7 mouse cellular contexts compared by ENCODE assay signal in genomic region chr12:112516697-112517337, GRCm38 (mm10). TPM values are rescaled to one million over a fixed set of nuclear protein-coding genes. Genes with fewer than 3 reads are reported as not detected.
DNase-seq lines count a peak whose midpoint lies in the region; ATAC-seq and TF ChIP-seq lines count a peak whose summit lies in the region.

Gene Tmem179 (minus strand): TSS chr12:112516747.

- no peak for TF ChIP-seq CTCF in bone marrow macrophage, adult 2 months (IDR thresholded peaks at IDR 0.05; ENCODE audit: low read depth, low read length)
- TF ChIP-seq CTCF in heart, adult 2 months (IDR thresholded peaks at IDR 0.05) = no peak
- no peak for TF ChIP-seq CTCF in liver, embryonic 14.5 days (IDR thresholded peaks at IDR 0.05; ENCODE audit: low read depth)

- 0 out of 2 replicates have a peak within 1 kb of the TSS, but pooled peaks have one; percentile 0 for H3K27ac ChIP-seq in bone marrow macrophage, adult 2 months (ENCODE audit: insufficient read depth, low read depth, low read length)
- H3K27ac ChIP-seq in heart, adult 2 months = no peak within 1 kb of the TSS
- no peak within 1 kb of the TSS for H3K27ac ChIP-seq in liver, embryonic 14.5 days
- no peak within 1 kb of the TSS for H3K27ac ChIP-seq in neural tube, embryonic 14.5 days (ENCODE audit: low read depth, low read length)

- H3K4me1 ChIP-seq in bone marrow macrophage, adult 2 months (ENCODE audit: control insufficient read depth, insufficient read depth, low read length) = peaks cover 9% of the 10 kb centered on the region
- peaks cover 11% of the 10 kb centered on the region for H3K4me1 ChIP-seq in heart, adult 2 months (ENCODE audit: control insufficient read depth, insufficient read depth, low read length)
- peaks cover 0 to 15% of the 10 kb centered on the region in 2 experiments; a peak in 2 of 4 replicates for H3K4me1 ChIP-seq in liver, embryonic 14.5 days (replicated peaks; ENCODE audit: control insufficient read depth in 2 of 2, insufficient read depth in 2 of 2, low read length in 1 of 2)
- peaks cover 8% of the 10 kb centered on the region; the same call in 1 of the 2 replicates for H3K4me1 ChIP-seq in neural tube, embryonic 14.5 days (ENCODE audit: control insufficient read depth, insufficient read depth, low read length)

- H3K9ac ChIP-seq in heart, adult 2 months (ENCODE audit: low read depth, low read length) = no peak within 1 kb of the TSS
- no peak within 1 kb of the TSS for H3K9ac ChIP-seq in liver, embryonic 14.5 days (replicated peaks)
- H3K9ac ChIP-seq in neural tube, embryonic 14.5 days (replicated peaks; ENCODE audit: low read depth, low read length) = no peak within 1 kb of the TSS

- DNase-seq in MN1 (ENCODE audit: low spot score) = peak; percentile 63
- DNase-seq in heart, adult 2 months = peak; percentile 48 to 61
- DNase-seq in kidney, adult 18-20 months = peak; percentile 67
- peak in 2 of 3 experiments; percentile 14 to 19 for DNase-seq in liver, embryonic 14.5 days (ENCODE audit: low read depth in 3 of 3, low spot score in 3 of 3)
- DNase-seq in right cerebral cortex, adult 2 months (ENCODE audit: low spot score in 2 of 2) = no peak

- 11% methylated on average over 14 of the region's 14 CpGs for WGBS in heart, adult 2 months
- 6% methylated on average over 14 of the region's 14 CpGs for whole genome bisulfite sequencing in liver, embryonic 14.5 days (ENCODE audit: insufficient replicate concordance)
- 11% methylated on average over 14 of the region's 14 CpGs for WGBS in neural tube, embryonic 14.5 days

- H3K27me3 ChIP-seq in heart, adult 2 months (ENCODE audit: control insufficient read depth, insufficient read depth, low read length) = no peaks in the 10 kb centered on the region
- no peaks in the 10 kb centered on the region; the same call in 1 of the 2 replicates for H3K27me3 ChIP-seq in liver, embryonic 14.5 days (ENCODE audit: control insufficient read depth, insufficient read depth, low read length)
- no peaks in the 10 kb centered on the region for H3K27me3 ChIP-seq in neural tube, embryonic 14.5 days (ENCODE audit: control insufficient read depth, insufficient read depth, low read length)

- peak; percentile 52; the same call in 1 of the 2 replicates for ATAC-seq in liver, embryonic 14.5 days (ENCODE audit: insufficient read depth)
- peak; percentile 51; the same call in 1 of the 2 replicates for ATAC-seq in neural tube, embryonic 14.5 days (ENCODE audit: low read depth)

- no peaks in the 10 kb centered on the region for H3K9me3 ChIP-seq in liver, embryonic 14.5 days (ENCODE audit: control insufficient read depth, low read length)
- H3K9me3 ChIP-seq in neural tube, embryonic 14.5 days (ENCODE audit: control insufficient read depth, low read length) = no peaks in the 10 kb centered on the region

- TF ChIP-seq POLR2A in bone marrow macrophage, adult 2 months (IDR thresholded peaks at IDR 0.05; ENCODE audit: borderline replicate concordance, low read depth, low read length) = no peak
- TF ChIP-seq POLR2A in heart, adult 2 months (IDR thresholded peaks at IDR 0.05; ENCODE audit: insufficient read depth, low read depth, low read length) = no peak

- no peak within 1 kb of the TSS for H3K4me2 ChIP-seq in liver, embryonic 14.5 days (ENCODE audit: low read depth)
- H3K4me2 ChIP-seq in neural tube, embryonic 14.5 days (ENCODE audit: low read depth, low read length) = no peak within 1 kb of the TSS

- 0 out of 2 replicates have a peak, but pooled peaks have one; percentile 31 for TF ChIP-seq EP300 in heart, adult 2 months (IDR thresholded peaks at IDR 0.05; ENCODE audit: insufficient read depth, low read depth, low read length)
- TF ChIP-seq EP300 in liver, embryonic 14.5 days (IDR thresholded peaks at IDR 0.05; ENCODE audit: low read depth) = no peak

- no peaks in the 10 kb centered on the region for H3K79me2 ChIP-seq in heart, adult 2 months (replicated peaks; ENCODE audit: control insufficient read depth, insufficient read depth, low read length)

- H3K36me3 ChIP-seq in heart, adult 2 months (ENCODE audit: control insufficient read depth, insufficient read depth, low read length) = no peaks in the 10 kb centered on the region
- H3K36me3 ChIP-seq in liver, embryonic 14.5 days (replicated peaks; ENCODE audit: control insufficient read depth, insufficient read depth, low read depth) = no peaks in the 10 kb centered on the region
- no peaks in the 10 kb centered on the region for H3K36me3 ChIP-seq in neural tube, embryonic 14.5 days (ENCODE audit: control insufficient read depth, insufficient read depth, low read length)

- intact Hi-C loops in heart, adult 2 months (cut with DNase I) = loop anchor here (2.0 kb wide), 1 partner anchor 26 kb away; no protein-coding TSS in a partner anchor

- 0 out of 2 replicates have a peak within 1 kb of the TSS, but pooled peaks have one; percentile 4 for H3K4me3 ChIP-seq in bone marrow macrophage, adult 2 months (ENCODE audit: insufficient read depth, low read length)
- no peak within 1 kb of the TSS for H3K4me3 ChIP-seq in heart, adult 2 months
- no peak within 1 kb of the TSS for H3K4me3 ChIP-seq in liver, embryonic 14.5 days (ENCODE audit: insufficient read depth in 1 of 2, low read depth in 2 of 2, low read length in 2 of 2)
- no peak within 1 kb of the TSS for H3K4me3 ChIP-seq in neural tube, embryonic 14.5 days (ENCODE audit: low read depth, low read length)

RNA-seq across cellular contexts. Expression of gene Tmem179, which starts in this region (rescaled TPM):
- polyA plus RNA-seq in bone marrow macrophage, adult 2 months (2012; ENCODE audit: insufficient read depth, insufficient read length, missing spikeins) = not detected in 2 replicates
- total RNA-seq in heart, adult 2 months (2021) = not detected
- polyA plus RNA-seq in heart, adult 2 months (2012; rRNA removed) = 0.44 and 0.62 TPM in 2 replicates
- polyA plus RNA-seq in liver, embryonic 14.5 days (2012; rRNA removed) = 0.02 and 0.09 TPM in 2 replicates
- 0.05 and 0.08 TPM in 2 replicates for polyA plus RNA-seq in liver, embryonic 14.5 days (2014; fragmentation: Nextera tagmentation; extraction: Ambion mirVana)
- 52.3 and 63.3 TPM in 2 replicates for polyA plus RNA-seq in neural tube, embryonic 14.5 days (2014; fragmentation: Nextera tagmentation; extraction: Ambion mirVana)

Comparison
In these comparisons a context has a peak if more than half of its experiments do, and no peak if none do; other contexts are left out.
1. RNA of gene Tmem179 (polyA plus RNA-seq): 52.3 to 63.3 TPM in neural tube, embryonic 14.5 days; 0.44 to 0.62 TPM in heart, adult 2 months, 0.02 to 0.09 TPM in liver, embryonic 14.5 days and not detected in bone marrow macrophage, adult 2 months; every median in the first group is over 10 times any median in the second.
2. Peak in DNase-seq in heart, adult 2 months; RNA of the gene not detected or under 1 TPM.
3. Peak in DNase-seq and ATAC-seq in liver, embryonic 14.5 days; RNA of the gene not detected or under 1 TPM.
4. DNase-seq: peak in MN1 (single experiment) and kidney, adult 18-20 months (single experiment); none in right cerebral cortex, adult 2 months (0 of 2).